Mouse (Mus musculus) left cerebral cortex, postnatal 25 days (tissue): ENCODE data around the gene Tuba1b. TPM values are rescaled to one million over a fixed set of nuclear protein-coding genes. Genes with fewer than 3 reads are reported as not detected.
A peak's percentile ranks its signal among the peaks of the same experiment; 100 is the strongest.
"Not testable (repeated sequence)": the region's sequence is repeated elsewhere in the genome, so short reads cannot be mapped to it uniquely, and the experiment has no call there.

Experiments
- DNase-seq, 2 experiments: peaks; one replicate each; pipeline ENCODE4 v3.0.0; 2022; ENCODE audit warnings: low spot score in 2 of 2, mixed read lengths in 1 of 2
- intact Hi-C: fragments of 180-260 bp; cut with DNase I; formaldehyde crosslinking; loops from one replicate; pipeline ENCODE4 v1.15.1; 2025
- total RNA-seq, 2 experiments: library from RNA; stranded (reverse); gene quantifications; 2 replicates each; pipeline ENCODE4 v1.2.3; 2021

The Tuba1b gene
- total RNA-seq, 2 experiments from 2014 or later: 541 to 580 TPM

- no peak for DNase-seq
- intact Hi-C loops: no loop called here
These were observed 21.6 kb upstream of the Tuba1b start for GRCm38 (mm10) chr15:98956000-98956399.

- intact Hi-C loops: no loop called here
- DNase-seq: no peak
These were observed 21.0 kb upstream of the Tuba1b start for GRCm38 (mm10) chr15:98955324-98955723.

GRCm38 (mm10) chr15:98954425-98955253, 20.3 kb upstream of the Tuba1b start:
- DNase-seq: peak; percentile 54 to 85
- intact Hi-C loops: no loop called here

GRCm38 (mm10) chr15:98953401-98954356, 19.3 kb upstream of the Tuba1b start, which contains the start of the genes Gm49450 and Tuba1a:
Gm49450 (minus strand) TSS chr15:98953551.
Tuba1a (minus strand) TSS chr15:98953703.
- intact Hi-C loops: loop anchor here (1.0 to 2.0 kb wide), 4 partner anchors 17 to 40 kb away; partner anchors contain the start of gene Tuba1b
- DNase-seq: peak; percentile 95 to 99

GRCm38 (mm10) chr15:98952751-98953400, 18.5 kb upstream of the Tuba1b start:
- intact Hi-C loops: loop anchor here (1.0 to 2.0 kb wide), 4 partner anchors 18 to 40 kb away; partner anchors contain the start of gene Tuba1b
- DNase-seq: peak in 1 of 2 experiments; percentile 41

GRCm38 (mm10) chr15:98952063-98952455, 17.7 kb upstream of the Tuba1b start:
- DNase-seq: peak in 1 of 2 experiments; percentile 39
- intact Hi-C loops: loop anchor here (2.0 kb wide), 2 partner anchors 19 to 33 kb away; no protein-coding TSS in a partner anchor

GRCm38 (mm10) chr15:98951122-98952062, 17.0 kb upstream of the Tuba1b start:
- not testable (repeated sequence) for DNase-seq
- intact Hi-C loops: loop anchor here (2.0 kb wide), 2 partner anchors 19 to 33 kb away; no protein-coding TSS in a partner anchor

GRCm38 (mm10) chr15:98949607-98949892, 15.2 kb upstream of the Tuba1b start:
- no peak for DNase-seq
- intact Hi-C loops: no loop called here

- intact Hi-C loops: no loop called here
- no peak for DNase-seq
These were observed 14.7 kb upstream of the Tuba1b start for GRCm38 (mm10) chr15:98948857-98949606.

GRCm38 (mm10) chr15:98948382-98948781, 14.0 kb upstream of the Tuba1b start:
- intact Hi-C loops: no loop called here
- no peak for DNase-seq

- intact Hi-C loops: no loop called here
- no peak for DNase-seq
These were observed 13.5 kb upstream of the Tuba1b start for GRCm38 (mm10) chr15:98947884-98948283.

- intact Hi-C loops: no loop called here
These were observed 8.8 kb upstream of the Tuba1b start for GRCm38 (mm10) chr15:98943133-98943532.

GRCm38 (mm10) chr15:98942081-98942480, 7.7 kb upstream of the Tuba1b start:
- no peak for DNase-seq
- intact Hi-C loops: no loop called here

More at GRCm38 (mm10) chr15:98943133-98943532, 8.8 kb upstream of the Tuba1b start:
- DNase-seq: no peak

GRCm38 (mm10) chr15:98941539-98941938, 7.2 kb upstream of the Tuba1b start:
- intact Hi-C loops: no loop called here
- no peak for DNase-seq

- intact Hi-C loops: no loop called here
- peak in 1 of 2 experiments; percentile 43 for DNase-seq
These were observed 6.5 kb upstream of the Tuba1b start for GRCm38 (mm10) chr15:98940816-98941215.

GRCm38 (mm10) chr15:98933833-98934216, 540 bp downstream of the Tuba1b start:
- intact Hi-C loops: loop anchor here (1.0 to 2.0 kb wide), 3 partner anchors 19 to 59 kb away; partner anchors contain the start of genes Gm49450 and Tuba1a
- DNase-seq: peak; percentile 97 to 98

GRCm38 (mm10) chr15:98933004-98933671, 1.2 kb downstream of the Tuba1b start:
- intact Hi-C loops, DNase-seq: not testable (repeated sequence)
